Mouse (Mus musculus): ENCODE measurements at regions not wholly inside any gene's neighbourhood (a gene's known extent, or its start where the extent isn't known, plus 50 kb on each side); places are given as distances from the start of the nearest gene placed in this dataset.

DNA sequence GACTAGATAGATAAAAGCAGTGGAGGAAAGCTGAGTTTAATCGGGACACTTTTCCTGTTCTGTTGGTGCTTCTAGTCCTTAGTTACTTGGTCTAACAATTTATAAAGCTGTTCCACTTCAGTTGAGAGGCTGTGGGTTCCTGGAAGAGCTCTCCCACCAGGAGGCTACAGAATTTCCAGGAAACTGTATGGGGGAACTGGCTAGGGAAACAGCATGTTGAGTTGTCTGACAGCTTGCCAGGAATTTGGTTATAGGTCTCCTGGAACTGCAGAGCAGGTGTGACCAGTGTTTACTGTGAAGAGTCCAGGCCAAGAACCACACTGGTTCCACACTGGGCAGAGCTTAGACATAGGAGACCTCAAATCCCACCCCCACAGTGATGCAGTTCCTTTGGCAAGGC is 65.0 kb upstream of the Pik3cg start:
- no peak for DNase-seq (ENCODE audit: low spot score in 2 of 2)

GRCm38 (mm10) chr12:32279861-32280260 is 71.4 kb upstream of the Pik3cg start:
- peak in 1 of 2 experiments; percentile 40 for DNase-seq (ENCODE audit: low spot score in 2 of 2)

- no peak for DNase-seq (ENCODE audit: low spot score in 2 of 2)
Measured at GRCm38 (mm10) chr12:32280309-32280708, 71.8 kb upstream of the Pik3cg start.

- DNase-seq (ENCODE audit: low spot score in 2 of 2): no peak
Measured at GRCm38 (mm10) chr12:32282371-32283163, 74.1 kb upstream of the Pik3cg start.

DNA sequence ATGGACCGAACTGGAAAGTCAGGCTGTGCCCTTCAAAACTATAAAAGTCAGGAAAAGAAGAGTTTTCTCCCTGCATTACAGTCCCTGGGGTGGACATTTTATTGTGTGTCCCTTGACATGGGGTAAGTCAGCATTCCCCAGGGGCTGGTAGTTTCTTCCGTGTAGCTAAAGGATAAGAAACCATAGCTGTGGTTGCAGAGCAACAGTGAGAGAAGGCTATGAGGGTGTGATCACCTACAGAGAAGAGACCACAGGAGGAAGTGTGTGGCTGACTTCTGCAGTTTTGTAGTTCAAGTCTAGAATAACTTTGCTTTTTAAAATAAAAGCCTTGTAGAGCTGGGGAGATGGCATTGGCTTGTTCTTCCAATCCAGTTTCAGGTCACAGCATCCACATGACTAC is 76.6 kb upstream of the Pik3cg start:
- DNase-seq (ENCODE audit: low spot score in 2 of 2): no peak

DNA sequence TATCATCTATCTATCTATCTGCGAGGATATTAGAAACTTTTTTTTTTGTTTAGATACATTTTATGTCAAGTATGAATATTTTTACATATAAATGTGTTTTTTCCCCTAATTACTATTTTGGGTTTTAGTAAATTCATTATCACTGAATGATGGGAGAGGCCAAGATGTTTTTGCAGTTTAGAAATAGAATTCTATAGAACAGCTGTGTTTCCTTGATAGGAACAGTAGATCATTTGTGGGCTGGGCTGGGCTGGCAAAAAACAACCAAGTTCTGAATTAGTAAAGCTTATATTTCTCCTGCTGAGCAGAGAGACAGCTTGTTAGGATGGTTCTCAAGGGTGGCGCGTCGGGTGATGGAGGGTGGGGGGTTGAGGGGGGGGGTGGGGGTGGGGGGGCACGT is 78.2 kb upstream of the Pik3cg start:
- no peak for DNase-seq (ENCODE audit: low spot score in 2 of 2)

DNA sequence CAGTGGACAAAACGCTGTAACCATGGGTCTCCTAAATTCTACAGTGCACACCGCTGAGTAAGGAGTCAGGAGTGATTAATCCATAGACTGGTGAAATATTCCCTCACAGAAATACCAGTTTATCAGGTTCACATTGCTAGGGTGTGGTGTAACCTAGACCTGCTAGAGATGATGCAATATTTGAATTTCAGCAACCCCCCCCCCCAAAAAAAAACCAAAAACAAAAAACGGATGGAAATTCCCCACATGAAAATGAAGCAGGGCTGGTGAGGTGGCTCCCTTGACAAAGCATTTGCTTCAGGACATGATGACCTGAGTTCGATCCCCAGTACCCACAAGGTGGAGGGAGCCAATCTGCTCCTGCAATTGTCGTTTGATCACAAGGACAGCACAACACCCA is 82.7 kb upstream of the Pik3cg start:
- DNase-seq (ENCODE audit: low spot score in 2 of 2): no peak

DNA sequence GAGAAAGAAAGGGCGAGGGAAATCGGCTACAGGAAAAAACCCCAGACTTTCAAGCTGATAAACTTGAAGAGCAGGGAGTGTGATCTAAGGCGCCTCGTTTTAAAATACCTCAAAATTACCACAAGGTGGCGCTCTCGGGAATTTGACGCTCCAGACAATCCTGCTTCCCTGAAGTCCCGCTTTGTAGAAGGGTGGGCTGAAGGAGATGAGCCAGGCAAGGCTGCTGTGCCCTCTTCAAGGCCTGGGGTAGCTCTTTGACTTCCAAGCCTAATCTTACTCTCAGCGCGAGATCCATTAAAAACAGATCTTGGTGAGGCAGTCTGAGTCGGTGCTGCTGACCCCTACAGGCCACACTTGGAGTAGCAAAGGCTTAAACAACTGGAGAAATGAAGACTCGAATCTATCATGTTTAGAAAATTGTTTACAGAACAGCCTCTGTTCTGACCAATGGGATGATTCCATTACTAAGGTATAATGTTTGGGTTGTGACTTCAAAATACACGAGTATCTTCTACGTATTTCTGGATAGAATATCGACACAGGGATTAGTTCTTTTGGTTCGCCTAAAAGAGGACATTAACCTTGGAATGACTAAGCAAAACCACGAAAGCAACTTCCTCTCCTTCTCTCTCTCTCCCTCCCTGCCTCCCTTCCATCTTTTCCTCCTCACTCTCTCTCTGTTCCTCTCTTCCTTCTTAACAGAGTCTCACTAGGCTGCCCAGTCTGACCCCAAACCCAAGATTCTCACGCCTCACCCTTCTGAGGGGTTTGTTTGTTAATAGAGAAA is 83.7 kb upstream of the Pik3cg start:
- DNase-seq (ENCODE audit: low spot score in 2 of 2): peak; percentile 15 to 61

GRCm38 (mm10) chr12:32292749-32293128 is 84.3 kb upstream of the Pik3cg start:
- DNase-seq (ENCODE audit: low spot score in 2 of 2): no peak

GRCm38 (mm10) chr12:32297431-32297830 is 81.1 kb upstream of the Ccdc71l start:
- no peak for DNase-seq (ENCODE audit: low spot score in 2 of 2)

- no peak for DNase-seq (ENCODE audit: low spot score in 2 of 2)
Measured at GRCm38 (mm10) chr12:32299714-32300113, 78.8 kb upstream of the Ccdc71l start.

DNA sequence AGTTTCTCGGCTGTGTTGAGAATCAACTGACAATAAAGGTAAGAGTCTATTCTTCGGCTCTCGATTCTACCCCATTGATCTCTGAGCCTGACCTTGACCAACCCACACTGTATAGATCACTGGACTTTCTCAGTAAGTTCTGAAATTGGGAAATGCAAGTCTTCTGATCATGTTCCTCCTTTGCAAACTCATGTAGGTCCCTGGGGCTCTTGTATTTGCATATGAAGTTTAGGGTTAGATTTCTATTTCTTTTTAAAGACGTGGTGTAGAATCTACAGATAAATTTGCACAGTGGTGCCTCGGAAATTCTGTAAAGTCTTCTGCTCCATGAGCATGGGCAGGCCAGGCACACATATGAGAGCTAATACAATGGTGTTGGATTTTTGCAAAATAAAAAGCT is 72.8 kb upstream of the Ccdc71l start:
- no peak for DNase-seq (ENCODE audit: low spot score in 2 of 2)

GRCm38 (mm10) chr12:32306326-32306725 is 72.2 kb upstream of the Ccdc71l start:
- no peak for DNase-seq (ENCODE audit: low spot score in 2 of 2)

DNA sequence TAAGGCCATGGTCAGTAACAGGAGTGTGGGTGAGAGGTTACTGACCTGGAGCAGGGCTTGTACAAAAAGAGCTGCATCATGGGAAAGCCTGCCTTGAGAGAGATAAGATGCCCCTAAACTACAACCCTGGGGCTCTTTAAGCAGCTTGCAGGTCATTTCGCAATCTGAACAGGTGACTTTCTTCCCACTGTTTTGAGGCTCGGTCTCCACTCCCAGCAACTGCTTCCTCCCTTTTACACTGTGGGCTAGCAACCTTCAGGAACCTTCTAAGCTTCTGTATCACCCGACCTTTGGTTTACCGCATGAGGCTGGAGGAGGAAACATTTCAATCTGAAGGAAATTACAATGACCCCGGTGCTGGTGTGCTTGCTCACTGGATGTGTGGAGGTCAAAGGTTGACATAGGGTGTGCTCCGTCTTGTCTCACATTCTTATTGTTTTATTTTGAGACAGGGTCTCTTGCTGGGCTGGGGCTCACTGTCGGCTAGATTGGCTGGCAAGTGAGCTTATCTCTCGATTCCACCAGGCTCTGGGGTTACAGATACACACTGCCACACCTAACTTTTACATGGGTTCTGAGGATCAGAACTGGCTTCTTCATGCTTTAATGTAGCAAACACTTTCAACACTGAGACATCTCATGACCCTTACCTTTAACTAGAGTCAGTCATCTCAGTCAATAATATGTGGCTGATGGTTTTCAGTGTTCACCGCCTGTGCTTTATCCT is 71.1 kb upstream of the Ccdc71l start:
- DNase-seq (ENCODE audit: low spot score in 2 of 2): no peak

GRCm38 (mm10) chr12:32315099-32315783 is 63.3 kb upstream of the Ccdc71l start:
- no peak for DNase-seq (ENCODE audit: low spot score in 2 of 2)
